Mouse (Mus musculus) forebrain, embryonic 11.5 days (tissue): ENCODE measurements at regions not wholly inside any gene's neighbourhood (a gene's known extent, or its start where the extent isn't known, plus 50 kb on each side); places are given as distances from the start of the nearest gene placed in this dataset.

Experiments
- ATAC-seq: fragments of 200-750 bp; cut with Nextera tagmentation; replicated peaks from 2 replicates; pipeline ENCODE4 v1.8.0; 2017; ENCODE audit warnings: moderate TSS enrichment; ENCODE audit not compliant: low FRiP score
- DNase-seq: peaks from one replicate; pipeline ENCODE4 v3.0.0-alpha.2; 2017; ENCODE audit warnings: low spot score
- H3K27ac ChIP-seq: fragments of 300-500 bp; sonication (generic); 2 replicates; pipeline ENCODE4 v1.5.1; 2014; ENCODE audit warnings: low read depth, low read length
- H3K27me3 ChIP-seq: fragments of 300-500 bp; sonication (generic); 2 replicates; pipeline ENCODE4 v1.6.1; 2014; ENCODE audit warnings: mild to moderate bottlenecking, low read length, mixed read lengths; ENCODE audit not compliant: control insufficient read depth, insufficient read depth
- H3K36me3 ChIP-seq: fragments of 300-500 bp; sonication (generic); 2 replicates; pipeline ENCODE4 v1.6.1; 2014; ENCODE audit warnings: mild to moderate bottlenecking, low read length, moderate library complexity, mixed read lengths; ENCODE audit not compliant: control insufficient read depth, insufficient read depth
- H3K4me1 ChIP-seq: fragments of 300-500 bp; sonication (generic); replicated peaks from 2 replicates; pipeline ENCODE4 v1.6.1; 2014; ENCODE audit warnings: low read length, mixed read lengths; ENCODE audit not compliant: control insufficient read depth, insufficient read depth
- H3K4me2 ChIP-seq: fragments of 300-500 bp; sonication (generic); 2 replicates; pipeline ENCODE4 v1.6.1; 2014; ENCODE audit warnings: low read depth, mild to moderate bottlenecking, low read length, moderate library complexity, mixed read lengths; ENCODE audit not compliant: severe bottlenecking
- H3K4me3 ChIP-seq: fragments of 300-500 bp; sonication (generic); 2 replicates; pipeline ENCODE4 v1.5.1; 2014; ENCODE audit warnings: low read depth, low read length
- H3K9ac ChIP-seq: fragments of 300-500 bp; sonication (generic); 2 replicates; pipeline ENCODE4 v1.6.1; 2014; ENCODE audit warnings: low read length
- H3K9me3 ChIP-seq: fragments of 300-500 bp; sonication (generic); 2 replicates; pipeline ENCODE4 v1.6.1; 2016; ENCODE audit warnings: low read length, mixed read lengths; ENCODE audit not compliant: control insufficient read depth
- WGBS: fragments of 180-500 bp; shearing (Covaris S2); extraction: QIAGEN DNeasy Blood & Tissue Kit; methylation state at CpG from one replicate; pipeline ENCODE4 v1.1.7; 2014; 5-methylcytosine and 5-hydroxymethylcytosine counted together

GRCm38 (mm10) chr16:55447581-55447980 lies 149.8 kb upstream of the Zpld1 start:
- Histone ChIP-seq H3K4me3 (no peak overlapping the region), H3K9me3 (no peaks in the 10 kb centered on the region), H3K27ac (no peak overlapping the region), H3K9ac (no peak overlapping the region), H3K4me1 (no peaks in the 10 kb centered on the region), H3K36me3 (no peaks in the 10 kb centered on the region), H3K4me2 (no peak overlapping the region), H3K27me3 (no peaks in the 10 kb centered on the region)
- WGBS = 84% methylated on average over 3 of the region's 3 CpGs
- ATAC-seq (no peak), DNase-seq (no peak)

- H3K4me2 ChIP-seq = no peak overlapping the region
- H3K9ac ChIP-seq = no peak overlapping the region
- no peak overlapping the region for H3K27ac ChIP-seq
- no peak for DNase-seq
- H3K4me1 ChIP-seq = no peaks in the 10 kb centered on the region
- 75% methylated on average over 5 of the region's 5 CpGs for WGBS
- no peaks in the 10 kb centered on the region for H3K36me3 ChIP-seq
- no peaks in the 10 kb centered on the region for H3K27me3 ChIP-seq
- ATAC-seq = no peak
- H3K9me3 ChIP-seq = no peaks in the 10 kb centered on the region
- H3K4me3 ChIP-seq = no peak overlapping the region
Observed at GRCm38 (mm10) chr16:55442821-55443581, 145.2 kb upstream of the Zpld1 start.

GRCm38 (mm10) chr16:55435139-55435968 lies 137.6 kb upstream of the Zpld1 start:
- 66% methylated on average over 4 of the region's 4 CpGs for WGBS
- Histone ChIP-seq H3K9me3 (no peaks in the 10 kb centered on the region), H3K36me3 (no peaks in the 10 kb centered on the region), H3K4me3 (no peak overlapping the region), H3K4me2 (no peak overlapping the region), H3K27ac (no peak overlapping the region), H3K4me1 (no peaks in the 10 kb centered on the region; the same call in 1 of the 2 replicates), H3K9ac (no peak overlapping the region), H3K27me3 (no peaks in the 10 kb centered on the region)
- no peak; the same call in 1 of the 2 replicates for ATAC-seq
- DNase-seq = no peak

DNA sequence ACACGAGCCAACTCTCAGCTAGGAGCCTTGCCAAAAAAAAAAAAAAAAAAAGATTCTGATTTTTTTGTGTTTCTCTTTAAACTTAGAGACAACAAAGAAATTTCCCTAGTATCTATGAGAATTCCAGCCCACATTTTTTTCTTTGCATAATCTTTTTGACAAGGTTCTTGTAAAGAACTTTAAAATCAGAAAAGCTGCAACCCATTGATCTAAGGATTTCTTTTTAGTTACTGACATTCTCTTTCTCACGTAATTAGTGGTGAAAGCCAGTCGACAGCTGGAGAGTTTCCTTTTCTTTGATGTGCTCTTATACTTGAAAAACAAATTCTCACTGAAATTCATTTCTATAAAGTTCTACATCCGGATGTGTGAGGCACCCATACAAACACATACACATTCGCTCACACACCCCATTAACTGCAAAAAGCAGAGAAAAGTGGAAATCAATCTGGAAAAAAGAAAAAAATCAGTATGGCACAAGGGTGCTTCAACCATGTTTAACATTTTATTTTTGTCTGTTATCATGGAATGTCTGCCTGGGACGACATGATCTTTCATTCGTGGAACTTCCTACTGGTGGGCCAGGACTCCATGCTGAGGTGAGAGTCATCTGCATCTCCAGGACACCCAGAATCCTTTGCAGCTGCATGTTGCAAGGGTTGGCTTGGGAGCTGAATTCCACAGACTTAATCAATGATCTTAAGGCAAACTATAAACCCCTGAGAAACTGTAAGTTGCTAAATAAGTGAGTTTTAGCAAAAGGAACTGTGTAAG lies 124.0 kb upstream of the Zpld1 start:
- Histone ChIP-seq H3K4me1 (peaks cover 4% of the 10 kb centered on the region), H3K27me3 (no peaks in the 10 kb centered on the region), H3K4me3 (no peak overlapping the region), H3K9me3 (no peaks in the 10 kb centered on the region), H3K9ac (no peak overlapping the region), H3K36me3 (no peaks in the 10 kb centered on the region), H3K27ac (no peak overlapping the region), H3K4me2 (no peak overlapping the region)
- ATAC-seq = no peak
- no peak for DNase-seq
- 33% methylated on average over 7 of the region's 7 CpGs for WGBS

- Histone ChIP-seq H3K9me3 (no peaks in the 10 kb centered on the region), H3K27ac (0 out of 2 replicates have a peak overlapping the region, but pooled peaks have one; percentile 41), H3K27me3 (no peaks in the 10 kb centered on the region), H3K4me3 (no peak overlapping the region), H3K36me3 (no peaks in the 10 kb centered on the region), H3K4me2 (no peak overlapping the region), H3K4me1 (peaks cover 4% of the 10 kb centered on the region), H3K9ac (no peak overlapping the region)
- 43% methylated on average over 4 of the region's 4 CpGs for WGBS
- ATAC-seq (peak; percentile 61), DNase-seq (no peak)
Observed at GRCm38 (mm10) chr16:55420876-55421568, 123.2 kb upstream of the Zpld1 start.

DNA sequence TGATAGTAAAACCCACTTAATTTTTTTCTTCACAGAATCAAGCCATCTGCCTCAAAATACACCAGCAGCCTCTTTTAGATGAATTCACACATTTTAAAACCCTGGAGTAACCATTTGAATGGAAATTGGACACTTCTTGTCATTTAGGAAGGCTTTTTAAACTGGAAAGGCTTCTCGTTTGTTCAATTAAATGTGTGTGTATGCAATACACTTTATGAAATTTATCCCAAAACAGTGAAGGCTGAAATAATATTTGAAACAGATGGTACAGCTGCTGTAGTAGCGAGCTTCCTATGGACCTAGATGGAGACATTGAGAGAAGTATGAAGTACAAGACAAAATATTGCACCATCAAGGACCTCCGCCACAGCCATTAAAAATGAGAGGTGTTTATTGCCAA lies 121.1 kb upstream of the Zpld1 start:
- ATAC-seq = no peak
- DNase-seq = no peak
- Histone ChIP-seq H3K9ac (no peak overlapping the region), H3K4me1 (peaks cover 4% of the 10 kb centered on the region), H3K9me3 (no peaks in the 10 kb centered on the region), H3K4me3 (no peak overlapping the region), H3K27me3 (no peaks in the 10 kb centered on the region), H3K27ac (no peak overlapping the region), H3K36me3 (no peaks in the 10 kb centered on the region), H3K4me2 (no peak overlapping the region)
- 86% methylated on average over 3 of the region's 3 CpGs for WGBS

- ATAC-seq = no peak
- Histone ChIP-seq H3K27me3 (no peaks in the 10 kb centered on the region), H3K27ac (no peak overlapping the region), H3K36me3 (no peaks in the 10 kb centered on the region), H3K4me2 (no peak overlapping the region), H3K4me3 (no peak overlapping the region), H3K4me1 (no peaks in the 10 kb centered on the region), H3K9ac (no peak overlapping the region), H3K9me3 (no peaks in the 10 kb centered on the region)
- no peak for DNase-seq
Observed at GRCm38 (mm10) chr16:55400818-55401217, 103.0 kb upstream of the Zpld1 start.

DNA sequence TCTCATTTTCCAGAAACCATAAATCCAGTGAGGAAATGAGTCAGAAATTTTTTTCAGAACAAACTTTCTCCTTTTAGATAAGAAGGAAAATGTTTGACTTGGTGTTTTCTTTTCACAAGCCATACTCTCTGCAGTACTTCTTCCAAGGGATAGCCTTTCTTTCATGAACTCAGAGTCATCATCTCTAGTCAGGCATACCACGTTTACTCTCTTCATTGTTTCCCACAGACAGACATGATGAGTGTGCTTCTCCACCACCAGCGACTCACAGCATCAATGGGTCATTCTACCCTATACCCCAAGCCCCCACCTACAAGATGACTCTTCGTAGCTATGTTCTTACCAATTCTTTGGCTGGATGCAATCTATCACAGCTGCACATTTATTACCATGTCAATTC lies 97.1 kb upstream of the Zpld1 start:
- no peak for ATAC-seq
- WGBS = 74% methylated on average over 3 of the region's 3 CpGs
- H3K4me1 ChIP-seq = no peaks in the 10 kb centered on the region
- H3K36me3 ChIP-seq = no peaks in the 10 kb centered on the region
- no peak overlapping the region for H3K9ac ChIP-seq
- H3K27me3 ChIP-seq = no peaks in the 10 kb centered on the region
- no peaks in the 10 kb centered on the region for H3K9me3 ChIP-seq
- H3K4me2 ChIP-seq = no peak overlapping the region
- no peak overlapping the region for H3K4me3 ChIP-seq
- H3K27ac ChIP-seq = no peak overlapping the region
- no peak for DNase-seq
